Mouse (Mus musculus) neutrophil, adult 5-6 weeks (primary cell): ENCODE data around the gene Chsy1. TPM values are rescaled to one million over a fixed set of nuclear protein-coding genes. Genes with fewer than 3 reads are reported as not detected.
A peak's percentile ranks its signal among the peaks of the same experiment; 100 is the strongest.
"Not testable (repeated sequence)": the region's sequence is repeated elsewhere in the genome, so short reads cannot be mapped to it uniquely, and the experiment has no call there.

ENCODE experiments used
- ATAC-seq: fragments of 151-379, 151-347 bp; 2 replicates; pipeline ENCODE4 v1.8.0; 2017; ENCODE audit warnings: mild to moderate bottlenecking, moderate TSS enrichment; ENCODE audit not compliant: insufficient number of reproducible peaks, poor library complexity, low FRiP score, severe bottlenecking; ENCODE audit errors: extremely low read depth
- total RNA-seq: library from RNA; stranded (forward); fragments of 200-1000 nt; gene quantifications from 2 replicates; pipeline ENCODE4 v1.2.3, GENCODE M21; 2017

Gene Chsy1
- total RNA-seq, 1 experiment from 2014 or later = 120 TPM

DNA sequence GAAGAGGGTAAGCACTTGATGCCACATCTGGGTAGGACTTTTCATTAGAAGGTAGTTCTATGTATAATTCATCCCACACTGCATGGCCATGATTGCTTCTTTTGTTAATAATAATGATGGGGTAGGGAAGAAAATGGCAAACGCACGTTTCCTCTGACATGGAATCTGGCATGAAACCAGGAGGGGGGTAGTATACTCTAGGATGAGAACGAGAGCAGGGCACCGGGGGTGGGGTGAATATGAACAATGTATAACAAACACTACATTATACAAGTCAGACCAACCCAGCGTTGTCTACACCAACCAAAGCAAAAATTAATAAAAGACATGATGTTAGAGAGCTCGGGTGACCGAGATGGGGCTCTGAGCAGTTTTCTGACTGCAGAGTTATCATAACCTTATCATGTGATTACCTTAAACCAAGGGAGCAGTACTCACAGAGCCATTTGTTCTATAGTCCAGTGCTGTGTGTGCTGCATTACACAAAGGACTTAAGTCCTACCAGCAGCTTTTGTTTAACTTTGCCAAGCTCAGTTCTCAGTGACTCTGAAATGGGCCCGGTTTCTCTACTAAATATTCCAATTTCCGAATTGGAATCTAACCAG is 55.2 kb downstream of the Chsy1 start:
- ATAC-seq = no peak

DNA sequence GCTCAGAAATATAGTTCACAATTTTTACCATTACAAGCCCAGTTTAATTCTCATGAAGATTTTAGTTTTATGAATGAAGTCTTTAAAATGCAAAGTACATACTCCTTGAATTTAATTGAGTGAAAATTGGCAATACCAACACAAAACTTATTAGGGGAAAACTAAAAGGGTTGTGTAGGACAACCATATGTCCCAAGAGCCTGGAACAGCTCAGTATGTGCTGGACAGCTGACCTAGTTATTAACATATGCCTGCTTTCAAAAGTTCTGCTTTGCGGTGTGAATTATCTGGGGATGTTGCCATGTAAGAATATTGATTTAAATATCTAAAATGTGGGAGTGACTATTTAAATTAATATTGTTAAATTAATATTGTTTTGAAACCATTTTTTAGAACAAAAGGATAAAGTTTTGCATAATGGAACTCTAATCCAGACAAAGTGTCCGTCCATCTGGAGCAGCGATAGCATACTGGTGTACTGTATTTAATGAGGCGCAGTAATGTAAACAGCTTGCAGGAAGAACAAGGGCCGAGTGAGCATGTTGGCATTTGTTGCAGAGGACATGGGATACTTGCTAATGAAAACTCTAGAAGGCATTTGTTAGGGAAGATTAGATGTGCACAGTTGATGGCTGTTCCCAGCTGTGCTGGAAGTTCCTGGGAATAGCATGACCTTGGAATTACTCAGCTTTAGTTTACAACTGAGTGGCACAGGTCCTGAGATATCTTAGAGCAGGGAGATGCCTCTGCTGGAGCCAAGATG is 55.9 kb downstream of the Chsy1 start:
- no peak for ATAC-seq

DNA sequence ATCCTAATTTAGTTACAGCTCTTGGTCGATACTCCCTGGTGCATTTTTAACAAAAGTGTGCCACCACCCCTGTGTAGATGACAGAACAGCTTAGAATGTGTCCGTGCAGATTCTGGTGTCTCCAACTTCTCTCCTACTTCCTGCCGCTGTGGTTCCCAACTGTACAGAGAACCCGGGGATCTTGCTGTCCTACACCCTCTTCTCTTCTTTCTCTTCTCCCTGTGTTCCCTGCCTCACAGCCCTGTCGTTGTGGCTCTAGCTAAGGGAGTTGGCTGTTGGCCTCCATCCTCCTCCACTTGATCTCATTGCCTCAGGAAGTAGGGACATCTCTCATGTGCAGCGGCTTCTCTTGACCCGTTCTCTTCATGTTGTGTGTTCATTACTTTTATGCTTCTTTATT is 59.6 kb downstream of the Chsy1 start:
- ATAC-seq = no peak

DNA sequence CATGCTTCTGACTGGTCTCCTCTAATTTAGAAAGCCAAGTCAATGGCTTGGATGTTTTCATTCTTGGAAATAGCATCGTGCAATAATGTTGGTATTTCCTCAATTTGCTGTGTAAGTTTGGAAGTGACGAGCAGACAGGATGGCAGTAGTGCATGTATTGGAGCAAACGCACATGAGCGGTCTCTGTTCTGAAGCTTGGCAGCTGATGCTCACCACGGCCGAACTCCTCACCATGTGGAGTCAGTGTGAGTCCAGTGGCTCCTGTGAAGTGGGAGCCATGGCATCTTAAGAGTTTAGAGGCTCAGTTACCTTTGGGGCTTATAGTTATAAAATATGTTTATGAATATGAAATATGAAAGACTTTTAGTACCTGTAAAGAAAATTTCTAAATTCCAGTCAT is 60.2 kb downstream of the Chsy1 start:
- ATAC-seq = no peak

DNA sequence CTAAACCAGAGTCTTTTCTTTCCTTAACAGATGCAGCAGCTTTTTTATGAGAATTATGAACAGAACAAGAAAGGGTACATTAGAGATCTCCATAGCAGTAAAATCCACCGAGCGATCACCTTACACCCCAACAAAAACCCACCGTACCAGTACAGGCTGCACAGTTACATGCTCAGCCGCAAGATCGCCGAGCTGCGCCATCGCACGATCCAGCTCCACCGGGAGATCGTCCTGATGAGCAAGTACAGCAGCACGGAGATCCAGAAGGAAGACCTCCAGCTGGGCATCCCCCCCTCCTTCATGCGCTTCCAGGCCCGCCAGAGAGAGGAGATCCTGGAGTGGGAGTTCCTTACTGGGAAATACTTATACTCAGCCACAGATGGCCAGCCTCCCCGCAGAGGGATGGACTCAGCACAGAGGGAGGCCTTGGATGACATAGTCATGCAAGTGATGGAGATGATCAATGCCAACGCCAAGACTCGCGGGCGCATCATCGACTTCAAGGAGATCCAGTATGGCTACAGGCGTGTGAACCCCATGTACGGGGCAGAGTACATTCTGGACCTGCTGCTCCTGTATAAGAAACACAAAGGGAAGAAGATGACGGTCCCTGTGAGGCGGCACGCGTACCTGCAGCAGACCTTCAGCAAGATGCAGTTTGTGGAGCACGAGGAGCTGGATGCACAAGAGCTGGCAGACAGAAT is 61.6 kb downstream of the Chsy1 start:
- ATAC-seq = no peak

DNA sequence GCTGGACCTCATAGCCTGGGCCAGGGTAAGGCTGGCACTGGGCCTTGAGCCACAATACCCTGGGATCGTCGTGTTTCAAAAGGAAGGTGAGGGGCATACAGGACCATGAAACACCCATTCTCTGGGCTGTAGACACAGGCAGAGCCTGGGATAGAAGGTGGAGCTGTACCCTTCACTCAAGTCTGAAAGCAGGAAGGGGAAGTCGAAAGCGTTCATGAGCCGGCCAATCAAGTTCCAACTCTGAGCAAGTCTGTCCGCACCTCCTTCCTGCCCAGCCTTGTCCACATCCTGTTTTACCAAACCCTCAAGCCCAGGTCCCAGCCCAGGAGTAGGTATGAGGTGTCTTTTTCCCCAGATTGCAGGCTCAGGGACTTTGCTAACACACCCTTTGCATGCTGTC is 66.4 kb downstream of the Chsy1 start:
- ATAC-seq = peak; percentile 83

DNA sequence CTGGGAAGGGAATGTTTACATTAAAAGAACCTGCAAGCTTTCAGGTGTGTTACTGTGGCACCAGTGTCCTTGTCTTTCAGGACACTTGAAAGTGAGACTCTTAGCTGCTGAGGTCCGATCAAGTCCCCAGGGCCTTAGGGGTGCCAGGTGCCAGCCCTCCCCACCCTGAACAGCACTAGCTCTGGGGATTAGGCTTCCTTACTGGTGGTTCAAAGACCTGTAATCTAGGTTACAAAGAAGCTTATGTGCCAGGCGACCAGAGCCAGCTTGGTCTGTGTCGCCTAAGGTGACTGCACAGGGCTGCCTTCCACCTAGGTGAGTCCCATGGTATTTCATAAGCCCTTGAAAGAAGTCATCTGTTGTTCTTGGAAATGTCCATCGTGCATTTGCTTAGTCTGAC is 66.9 kb downstream of the Chsy1 start:
- no peak for ATAC-seq

DNA sequence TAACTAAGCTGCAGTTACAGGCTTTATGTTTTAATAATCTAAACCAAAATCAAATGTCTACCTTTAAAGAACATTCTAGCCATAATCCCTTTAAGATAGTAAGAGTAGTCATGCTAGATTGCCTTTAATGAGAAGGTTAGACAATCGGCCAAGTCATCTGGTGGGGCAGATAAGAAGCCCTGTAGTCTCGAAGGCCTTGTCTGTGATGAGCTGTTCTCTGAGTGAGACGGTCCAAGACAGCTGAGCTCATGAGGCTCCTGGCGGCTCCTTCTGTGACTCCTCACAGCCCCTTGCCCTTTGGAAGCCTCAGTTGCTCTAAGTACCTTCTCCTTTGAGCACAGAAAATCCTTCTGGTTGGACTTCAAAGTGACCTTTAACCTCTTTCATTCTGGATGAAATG is 67.6 kb downstream of the Chsy1 start:
- no peak for ATAC-seq

DNA sequence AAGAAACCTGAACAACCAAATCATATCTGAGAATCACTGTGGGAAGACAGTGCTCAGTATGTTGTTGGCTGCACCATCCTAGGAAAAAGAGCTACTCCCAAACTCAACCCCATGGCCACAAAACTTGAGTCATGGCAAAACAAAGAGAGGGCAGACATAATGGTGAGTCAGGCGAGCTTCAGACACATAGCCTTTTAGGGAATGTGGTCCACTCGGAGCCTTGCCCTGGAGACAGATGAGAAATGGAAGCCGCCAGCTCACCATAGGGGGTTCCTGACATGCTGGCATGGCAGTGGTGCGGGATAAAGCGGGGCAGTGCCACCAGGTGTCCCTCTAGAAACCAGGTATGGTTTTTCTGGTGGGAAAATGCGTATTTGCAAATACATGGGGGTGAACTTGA is 68.8 kb downstream of the Chsy1 start:
- ATAC-seq = no peak

DNA sequence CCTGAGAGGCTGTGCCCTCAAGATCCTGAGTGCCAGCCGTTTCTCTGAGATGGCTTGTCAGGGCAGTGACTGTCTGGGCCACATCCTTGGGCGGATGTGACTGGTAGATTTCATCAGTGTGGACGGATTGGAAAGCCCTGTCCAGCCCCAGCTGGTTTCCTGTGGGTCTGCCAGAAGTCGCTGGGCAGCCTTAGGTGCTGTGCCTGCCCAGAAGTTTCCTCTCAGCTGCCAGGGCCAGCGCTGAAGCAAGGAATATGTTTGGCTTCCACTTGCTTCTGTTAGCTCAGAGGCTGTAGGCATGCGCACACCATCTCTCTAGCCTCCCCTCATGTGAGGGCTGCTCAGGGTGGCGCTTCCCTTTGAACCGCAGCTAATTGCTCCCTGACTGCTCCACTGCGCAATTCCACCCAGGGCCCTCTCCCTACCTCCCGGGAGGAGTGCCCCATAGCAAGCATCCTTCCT is 69.8 kb downstream of the Chsy1 start:
- no peak for ATAC-seq

DNA sequence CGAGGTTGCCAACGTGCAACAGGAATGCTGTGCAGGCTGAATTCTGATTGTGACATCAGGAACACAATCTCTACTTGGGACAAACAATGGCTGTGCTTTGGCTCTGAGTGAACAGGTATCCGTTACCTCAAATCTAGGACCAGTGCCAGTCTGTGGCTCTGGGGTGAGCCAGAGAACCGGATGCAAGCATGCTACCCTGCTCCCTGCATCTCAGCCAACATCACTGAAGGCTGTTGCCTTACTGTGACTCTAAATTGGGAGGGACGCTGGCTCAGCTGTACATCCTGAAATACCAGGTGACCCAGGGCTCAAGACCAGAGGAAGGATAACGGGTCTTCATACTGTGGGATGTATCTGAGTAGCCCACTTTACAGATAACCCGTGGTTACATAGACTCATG is 70.4 kb downstream of the Chsy1 start:
- ATAC-seq = no peak

DNA sequence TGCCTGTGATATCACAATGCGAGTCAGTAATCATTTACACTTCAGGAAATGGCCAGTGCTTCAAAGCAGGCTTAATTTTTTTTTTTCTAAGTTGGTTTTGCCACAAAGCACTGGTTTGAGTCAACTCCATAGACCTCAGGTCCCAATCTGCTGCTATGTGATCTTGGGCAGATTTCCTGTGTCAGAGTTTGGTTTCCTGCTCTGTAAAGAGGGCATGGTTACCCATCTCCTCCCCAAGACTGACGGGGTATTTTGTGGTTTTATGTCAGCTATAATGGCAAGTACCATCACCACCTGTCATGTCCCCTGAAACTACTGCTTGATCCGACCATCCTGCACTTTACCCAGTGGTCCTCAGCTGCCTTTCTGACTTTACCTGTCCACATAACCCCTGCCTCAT is 70.9 kb downstream of the Chsy1 start:
- ATAC-seq = no peak

DNA sequence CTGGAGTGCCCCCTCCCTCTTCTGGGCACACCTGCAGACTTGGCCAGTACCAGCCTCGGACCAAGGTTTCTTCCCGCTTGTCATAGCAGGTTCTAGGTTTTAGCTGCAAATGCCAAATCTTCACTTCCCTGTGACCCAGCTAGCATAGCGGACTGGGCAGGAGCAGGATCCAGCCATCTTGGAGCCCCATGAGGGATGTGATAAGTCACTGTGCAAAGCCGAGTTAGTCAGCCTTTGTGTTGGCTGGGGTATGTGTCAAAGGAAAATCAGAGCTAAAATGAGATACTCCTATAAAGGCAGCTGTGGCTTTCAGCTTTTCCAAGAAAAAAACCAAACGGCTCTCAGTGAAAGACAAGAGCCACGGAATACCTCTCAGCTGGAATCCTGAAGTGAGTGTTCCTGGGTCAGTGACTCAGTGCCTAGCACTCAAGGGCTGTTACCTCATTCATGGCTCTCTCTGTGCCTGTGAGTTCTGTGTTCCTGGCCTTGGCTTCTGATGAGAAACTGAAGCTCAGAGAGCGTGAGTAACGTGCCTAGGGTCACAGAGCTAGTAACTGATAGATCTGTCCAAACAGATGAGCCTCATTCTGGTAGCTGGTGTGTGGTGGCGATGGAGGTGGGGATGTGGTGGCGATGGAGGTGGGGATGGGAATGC is 71.5 kb downstream of the Chsy1 start:
- ATAC-seq = no peak

DNA sequence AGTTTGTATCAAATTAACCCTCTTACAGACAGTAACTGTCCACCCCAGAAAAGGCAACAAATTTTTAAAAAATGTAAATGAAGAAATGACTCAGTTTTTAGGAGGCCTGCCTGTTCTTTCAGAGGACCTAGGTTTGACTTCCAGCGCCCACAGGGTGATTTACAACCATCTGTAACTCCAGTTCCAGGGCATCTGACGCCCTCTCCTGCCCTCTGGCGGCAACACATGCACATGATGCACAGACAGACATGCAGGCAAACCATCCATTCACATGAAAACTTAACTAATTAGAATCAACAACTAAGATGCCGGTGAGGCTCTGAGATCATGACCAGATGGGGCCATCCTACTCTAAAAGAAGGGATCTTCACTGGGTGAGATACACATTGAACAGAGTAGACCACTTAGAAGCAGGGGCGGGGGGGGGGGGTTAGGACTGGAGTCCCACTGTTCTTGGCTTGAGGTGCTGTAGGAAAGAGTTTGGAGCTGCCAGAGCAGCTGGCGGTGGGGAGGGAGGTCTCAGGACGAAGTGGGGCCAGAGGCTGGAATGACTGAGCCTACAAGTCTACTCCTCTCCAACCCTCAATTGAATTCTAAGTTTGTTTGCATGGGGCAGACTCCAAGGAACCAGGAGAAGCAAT is 72.9 kb downstream of the Chsy1 start:
- no peak for ATAC-seq

DNA sequence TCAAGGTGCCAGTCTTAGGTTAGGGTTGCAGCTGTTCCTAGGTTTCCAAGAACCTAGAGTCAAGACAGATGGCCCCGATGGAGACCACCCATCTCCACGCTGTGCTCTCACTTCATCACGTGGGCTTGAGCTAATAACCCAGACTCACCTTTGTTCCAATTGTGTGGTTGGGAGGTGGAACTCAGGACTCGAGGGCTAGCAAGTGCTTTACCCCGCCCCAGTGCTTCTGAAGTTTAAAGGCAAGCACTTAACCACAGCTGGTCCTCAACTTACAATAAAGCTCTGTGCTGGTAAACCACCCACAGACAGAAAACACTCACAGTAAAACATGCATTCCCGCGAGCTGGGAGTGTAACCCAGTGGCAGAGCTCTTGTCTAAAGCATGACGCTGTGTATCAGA is 74.1 kb downstream of the Chsy1 start:
- ATAC-seq = no peak

DNA sequence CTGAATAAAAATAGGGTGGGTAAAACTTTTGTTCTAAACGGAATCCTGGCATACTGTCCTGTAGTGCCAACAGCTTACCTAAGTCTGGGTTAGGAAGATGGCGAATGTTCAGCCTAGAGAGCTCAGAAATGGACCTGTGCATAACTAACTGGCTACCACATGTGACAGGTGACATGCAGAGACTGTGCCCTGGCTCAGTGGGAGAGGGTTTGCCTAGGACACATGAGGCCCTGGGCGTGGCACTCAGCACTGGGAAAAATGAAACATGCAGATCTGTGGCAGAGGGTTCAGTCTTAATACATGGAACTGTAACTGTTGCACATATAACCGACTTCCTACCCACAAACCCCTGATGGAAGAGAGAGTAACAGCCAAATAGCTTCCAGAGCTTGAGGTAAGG is 74.7 kb downstream of the Chsy1 start:
- no peak for ATAC-seq

DNA sequence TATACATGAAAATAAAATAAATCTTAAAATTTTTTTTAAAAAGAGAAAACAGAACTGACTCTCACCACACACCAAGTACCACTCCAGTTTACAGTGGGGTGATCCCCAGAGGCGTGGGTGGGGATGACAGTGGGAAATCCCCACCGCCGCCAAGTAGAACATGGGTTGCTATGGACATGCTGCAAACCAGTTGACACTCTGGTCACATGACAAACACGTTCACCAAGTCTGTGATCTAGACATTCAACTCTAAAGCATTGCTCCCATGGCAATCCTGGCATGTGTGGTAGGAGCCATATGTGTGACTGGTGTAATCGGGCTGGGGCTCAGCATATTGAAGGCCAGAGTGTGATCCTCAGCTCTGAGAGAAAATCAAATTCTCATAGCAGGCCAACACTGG is 76.1 kb downstream of the Chsy1 start:
- peak; percentile 83 for ATAC-seq

DNA sequence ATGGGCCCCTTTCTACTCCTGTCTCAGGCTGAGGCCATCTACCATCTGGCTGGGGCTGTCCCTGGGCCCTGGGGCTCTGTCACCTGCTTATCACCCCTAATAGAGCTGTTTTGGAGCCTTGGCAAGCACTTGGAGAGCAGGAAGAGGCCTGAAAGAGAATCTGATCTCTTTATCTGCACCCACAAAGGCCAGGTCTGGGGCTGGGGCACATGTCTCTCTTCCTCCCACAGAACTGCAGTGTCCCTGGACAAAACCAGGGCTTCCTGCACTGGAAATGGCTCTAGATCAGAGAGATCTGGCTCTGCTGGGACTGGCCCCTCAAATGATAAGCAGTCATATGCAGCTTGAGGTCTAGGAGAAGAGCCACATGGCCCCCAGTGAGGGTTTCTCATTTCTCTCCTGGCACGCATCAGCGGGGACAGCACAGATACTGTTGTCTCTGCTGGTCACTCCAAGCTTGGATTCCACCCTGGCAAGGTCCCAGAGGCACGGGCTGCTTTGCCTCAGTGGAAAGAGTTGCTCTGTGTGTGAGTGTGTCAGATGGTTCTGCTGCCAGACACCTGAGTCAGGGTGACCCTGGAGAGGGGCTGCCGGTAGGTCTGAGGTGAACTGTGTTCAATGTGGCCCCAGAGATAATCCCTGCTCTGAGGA is 78.4 kb downstream of the Chsy1 start:
- no peak for ATAC-seq

DNA sequence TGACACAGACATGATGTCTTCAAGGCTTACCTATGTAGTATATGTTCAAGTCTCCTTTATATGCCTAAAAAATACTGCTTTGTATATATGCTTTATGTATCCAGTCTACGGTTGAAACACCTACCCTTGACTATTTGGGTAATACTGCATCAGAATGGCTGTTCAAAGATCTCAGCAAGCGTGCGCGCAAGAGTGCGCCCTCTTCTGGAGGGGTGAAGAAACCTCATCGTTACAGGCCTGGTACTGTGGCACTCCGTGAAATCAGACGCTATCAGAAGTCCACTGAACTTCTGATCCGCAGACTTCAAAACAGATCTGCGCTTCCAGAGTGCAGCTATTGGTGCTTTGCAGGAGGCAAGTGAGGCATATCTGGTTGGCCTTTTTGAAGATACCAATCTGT is 81.1 kb downstream of the Chsy1 start:
- not testable (repeated sequence) for ATAC-seq
